Mouse (Mus musculus) cerebral cortex, adult 2 months (tissue): ENCODE measurements around the gene Amotl1.

Experiments
- WGBS: fragments of 180-500 bp; shearing (Covaris S2); methylation state at CpG from one replicate; pipeline ENCODE4 v1.1.7; 2018; 5-methylcytosine and 5-hydroxymethylcytosine counted together

Amotl1 gene

DNA sequence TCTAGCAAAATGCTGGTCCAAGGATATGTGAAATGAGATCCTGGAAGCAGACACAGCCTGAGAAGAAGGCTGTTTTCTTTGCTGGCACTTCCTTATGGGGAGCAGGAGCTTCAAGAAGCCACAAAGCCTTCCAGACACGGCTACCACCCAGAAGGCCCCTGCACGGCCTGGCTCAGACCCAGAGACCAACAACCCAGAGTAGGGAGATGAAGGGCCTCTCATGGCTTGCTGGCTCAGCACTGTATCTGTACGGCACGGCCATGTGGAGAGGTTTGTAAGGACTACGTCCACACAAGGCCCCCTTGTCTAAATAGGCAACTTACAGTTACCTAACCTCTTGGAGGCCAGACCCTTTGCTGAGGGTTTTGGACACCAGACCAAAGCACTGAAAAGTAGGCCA lies 45.1 kb downstream of the Amotl1 start:
- 56% methylated on average over 5 of the region's 5 CpGs for WGBS

- WGBS, result 90% methylated on average over 2 of the region's 2 CpGs
Observed at GRCm38 (mm10) chr9:14598157-14598556, 46.7 kb downstream of the Amotl1 start.

DNA sequence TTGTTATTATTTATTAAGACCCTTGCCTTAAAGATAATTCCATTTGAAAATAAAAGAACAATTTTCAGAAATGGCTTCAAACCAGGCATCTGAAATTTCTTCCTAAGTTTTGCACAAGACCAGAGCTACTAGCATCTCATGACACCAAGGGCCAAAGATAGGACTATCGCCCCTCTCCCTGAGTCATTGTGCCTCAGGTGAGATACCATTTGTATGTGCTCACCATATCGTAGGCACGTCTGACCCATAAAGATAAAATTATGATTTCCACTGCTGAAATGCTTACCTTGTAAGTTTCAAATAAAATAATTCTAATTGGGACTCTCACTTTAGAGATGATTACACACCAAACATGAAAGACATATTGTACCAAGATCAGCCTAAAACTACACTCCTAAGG lies 47.4 kb downstream of the Amotl1 start:
- 94% methylated on average over 3 of the region's 3 CpGs for WGBS

DNA sequence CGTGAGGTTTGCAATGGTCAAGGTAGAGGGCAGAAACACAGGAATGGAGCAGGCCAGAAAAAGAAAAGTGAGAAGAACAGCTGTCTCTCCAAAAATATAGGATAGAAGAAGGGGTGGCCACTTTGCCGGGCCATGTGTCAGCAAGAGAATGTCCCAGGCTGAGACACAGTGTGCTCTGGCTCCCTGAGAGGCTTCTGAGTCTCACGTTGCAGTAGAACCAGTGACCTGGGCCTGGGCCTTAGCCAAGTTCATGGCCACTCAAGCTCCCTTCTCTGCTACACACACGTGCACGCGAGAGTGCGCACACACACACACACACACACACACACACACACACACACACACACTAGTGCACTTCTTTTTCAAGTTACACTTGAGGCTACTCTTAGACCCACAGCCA lies 48.0 kb downstream of the Amotl1 start:
- WGBS, result 73% methylated on average over 7 of the region's 7 CpGs

GRCm38 (mm10) chr9:14596427-14596826 lies 48.4 kb downstream of the Amotl1 start:
- 52% methylated on average over 5 of the region's 5 CpGs for WGBS

DNA sequence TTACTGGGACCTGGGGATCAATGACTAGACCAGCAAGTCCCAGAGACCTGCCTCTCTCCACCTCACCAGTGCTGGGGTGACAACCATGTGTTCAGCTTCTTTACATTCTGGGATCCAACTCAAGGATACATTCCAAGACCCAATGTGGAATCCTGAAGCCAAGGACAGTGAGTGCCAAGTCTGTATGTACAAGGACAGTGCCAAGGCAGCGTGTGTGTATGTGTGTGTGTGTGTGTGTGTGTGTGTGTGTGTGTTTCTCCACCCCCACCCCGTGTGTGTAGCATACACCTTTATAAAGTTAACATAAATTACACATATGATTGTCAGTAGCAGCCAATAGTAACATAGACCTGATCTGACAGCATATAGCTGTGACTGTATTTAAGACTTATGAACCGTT lies 49.0 kb downstream of the Amotl1 start:
- 72% methylated on average over 3 of the region's 3 CpGs for WGBS

DNA sequence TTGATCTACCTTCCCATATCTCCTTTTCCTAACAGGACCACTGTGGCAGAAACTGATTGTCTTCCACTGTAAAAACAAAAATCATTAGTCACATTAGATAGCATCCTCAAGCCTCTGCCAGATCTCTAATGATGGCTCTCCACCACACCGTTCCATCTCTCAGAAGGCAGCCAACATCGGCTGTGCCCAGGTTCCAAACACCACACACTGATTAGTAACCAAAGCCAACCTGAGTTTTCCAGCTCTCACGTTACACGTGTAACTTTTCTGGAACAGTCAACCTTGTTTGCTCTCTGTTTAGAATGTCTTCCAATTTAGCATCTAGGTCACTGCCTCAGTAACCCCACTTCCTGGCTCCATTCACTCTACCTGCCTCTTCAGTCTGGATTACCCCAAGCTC lies 51.0 kb downstream of the Amotl1 start:
- 88% methylated on average over 4 of the region's 4 CpGs for WGBS

DNA sequence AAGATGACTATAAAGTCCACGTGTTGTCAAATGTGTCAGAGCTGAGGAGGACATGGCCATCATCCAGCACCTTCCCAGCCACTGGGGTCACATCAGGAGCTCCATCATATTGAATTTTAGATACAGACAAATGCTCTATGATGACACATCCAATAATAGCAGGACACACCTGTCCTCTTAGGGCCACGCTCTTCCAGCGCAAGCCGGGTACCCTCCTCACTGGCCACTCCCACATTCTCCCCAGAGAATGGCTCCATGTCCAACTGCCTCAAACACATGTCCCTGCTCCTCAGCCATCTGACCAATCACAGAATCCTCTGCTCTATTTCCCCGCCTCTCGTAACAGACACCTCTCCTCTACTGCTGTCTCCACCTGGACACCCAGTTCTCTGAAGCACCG lies 54.2 kb downstream of the Amotl1 start:
- 82% methylated on average over 7 of the region's 7 CpGs for WGBS

DNA sequence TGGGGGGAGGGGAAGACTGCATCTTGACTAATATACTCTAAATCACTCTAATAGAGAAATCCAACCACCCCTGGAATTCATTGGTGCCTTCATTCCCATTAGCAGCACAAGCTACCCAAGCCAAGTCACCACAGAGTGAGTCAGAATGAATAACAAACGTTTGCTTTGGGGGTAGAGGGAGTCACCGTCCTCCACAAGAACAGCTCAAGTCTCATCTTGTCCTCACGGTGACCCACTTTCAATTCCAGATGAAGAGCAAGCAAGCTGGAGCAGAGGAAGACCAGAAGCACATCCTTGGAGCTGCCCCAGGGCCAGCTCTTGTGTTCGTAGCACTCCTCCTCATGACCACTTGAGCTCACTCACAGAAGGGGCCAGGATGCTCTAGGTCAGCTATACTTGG lies 56.2 kb downstream of the Amotl1 start:
- WGBS, result 55% methylated on average over 4 of the region's 4 CpGs

GRCm38 (mm10) chr9:14585702-14586101 lies 59.2 kb downstream of the Amotl1 start:
- WGBS, result 85% methylated on average over 1 of the region's 1 CpGs

DNA sequence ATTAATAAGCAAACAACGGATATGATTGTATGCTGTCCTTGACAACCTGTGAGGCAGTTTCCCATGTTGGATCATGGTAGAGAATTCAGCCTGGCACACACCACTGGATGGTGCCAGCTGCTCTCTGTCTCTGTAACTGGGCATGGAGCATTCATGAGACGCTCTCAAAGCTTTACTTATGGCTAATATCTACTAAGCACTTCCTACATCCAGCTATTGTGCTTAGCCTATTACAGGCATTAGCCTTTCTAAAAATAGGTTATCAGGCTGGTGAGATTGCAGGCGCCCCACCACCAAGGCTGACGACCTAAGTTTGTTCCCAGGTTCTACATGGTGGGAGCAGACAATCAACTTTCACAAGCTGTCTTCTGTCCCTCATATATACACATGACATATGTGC lies 65.9 kb downstream of the Amotl1 start:
- 85% methylated on average over 4 of the region's 4 CpGs for WGBS

DNA sequence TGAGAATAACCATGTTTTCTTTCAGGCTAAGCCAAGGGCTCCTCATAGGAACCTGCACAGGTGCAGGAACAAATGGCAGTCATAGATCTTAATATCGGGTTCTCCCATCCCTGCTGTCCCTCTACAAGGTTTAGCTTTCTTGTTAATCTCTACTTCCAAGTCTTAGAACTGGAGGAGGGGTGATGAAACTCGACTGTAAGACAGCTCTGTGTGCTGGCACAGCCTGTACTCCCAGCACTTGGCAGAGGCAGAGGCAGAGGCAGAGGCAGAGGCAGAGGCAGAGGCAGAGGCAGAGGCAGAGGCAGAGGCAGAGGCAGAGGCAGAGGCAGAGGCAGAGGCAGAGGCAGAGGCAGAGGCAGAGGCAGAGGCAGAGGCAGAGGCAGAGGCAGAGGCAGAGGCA lies 68.5 kb downstream of the Amotl1 start:
- 55% methylated on average over 2 of the region's 2 CpGs for WGBS

DNA sequence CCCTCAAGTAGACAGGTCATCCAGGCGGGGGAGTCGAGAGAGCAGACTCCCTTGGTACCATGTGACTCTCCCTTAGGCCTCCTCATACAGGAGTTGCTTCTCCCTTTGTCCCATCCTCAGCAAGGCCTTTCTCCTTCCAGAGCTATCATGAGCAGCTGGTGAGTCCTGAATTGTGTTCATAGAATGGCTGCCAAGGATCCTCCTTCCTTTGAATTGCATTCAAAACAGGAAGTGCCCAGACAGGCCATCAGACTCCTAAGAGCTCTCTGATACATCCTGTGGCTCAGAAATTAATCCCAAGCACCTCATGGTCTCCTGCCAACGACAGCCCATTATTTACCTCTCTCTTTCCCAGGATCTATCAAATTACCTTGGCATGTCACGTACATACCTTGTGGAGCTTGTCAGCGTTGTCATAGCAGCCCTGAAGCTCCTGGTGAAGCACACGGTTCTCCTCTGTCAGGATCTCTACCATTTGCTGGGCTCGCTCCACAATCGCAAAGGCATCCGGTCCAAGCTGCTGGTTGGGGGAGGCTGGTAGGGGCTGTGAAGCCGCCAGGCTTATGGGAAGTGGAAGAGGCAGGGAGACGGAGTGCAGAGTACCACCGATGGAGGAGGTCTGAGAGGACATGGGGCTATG lies 70.0 kb downstream of the Amotl1 start:
- WGBS, result 55% methylated on average over 12 of the region's 12 CpGs

- 95% methylated on average over 4 of the region's 4 CpGs for WGBS
Observed at GRCm38 (mm10) chr9:14569175-14569975, 75.5 kb downstream of the Amotl1 start.

DNA sequence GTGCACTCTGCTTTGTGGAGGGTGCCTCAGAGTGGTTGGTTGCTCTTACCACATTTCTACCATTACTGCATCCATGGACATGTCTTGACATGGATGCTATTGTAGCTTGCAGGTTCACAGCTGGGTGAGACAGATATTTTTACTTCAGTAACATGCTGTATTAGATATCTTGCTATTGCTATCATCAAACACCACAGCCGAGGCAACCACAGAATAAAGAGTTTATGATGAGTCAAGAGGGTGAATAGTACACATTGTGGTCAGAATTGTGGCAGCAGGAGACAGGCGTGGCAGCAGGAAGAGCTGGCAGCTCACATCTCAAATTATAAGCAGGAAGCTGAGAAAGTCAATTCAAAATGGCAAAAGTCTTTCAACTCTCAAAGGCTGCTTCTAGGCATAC lies 76.4 kb downstream of the Amotl1 start:
- WGBS, result 86% methylated on average over 2 of the region's 2 CpGs

GRCm38 (mm10) chr9:14564486-14564885 lies 80.4 kb downstream of the Amotl1 start:
- WGBS, result 88% methylated on average over 3 of the region's 3 CpGs

DNA sequence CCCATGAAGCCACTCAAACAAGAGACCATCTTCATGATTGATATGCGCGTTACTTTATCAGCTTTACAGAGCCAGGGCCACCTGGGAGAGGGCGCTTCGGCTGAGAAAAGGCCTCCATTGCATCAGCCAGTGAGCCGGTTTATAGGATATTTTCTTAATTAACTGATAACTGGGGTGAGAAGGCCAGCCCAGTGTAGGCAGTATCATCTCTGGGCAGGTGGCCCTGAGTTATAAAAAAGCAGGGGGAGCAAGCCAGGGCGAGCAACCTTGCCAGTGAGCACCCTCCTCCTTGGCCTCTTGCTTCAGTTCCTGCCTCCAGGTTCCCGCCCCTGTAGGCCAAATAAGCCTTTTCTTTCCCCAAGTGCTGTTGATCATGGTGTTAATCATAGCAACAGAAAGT lies 81.5 kb downstream of the Amotl1 start:
- 94% methylated on average over 7 of the region's 7 CpGs for WGBS

DNA sequence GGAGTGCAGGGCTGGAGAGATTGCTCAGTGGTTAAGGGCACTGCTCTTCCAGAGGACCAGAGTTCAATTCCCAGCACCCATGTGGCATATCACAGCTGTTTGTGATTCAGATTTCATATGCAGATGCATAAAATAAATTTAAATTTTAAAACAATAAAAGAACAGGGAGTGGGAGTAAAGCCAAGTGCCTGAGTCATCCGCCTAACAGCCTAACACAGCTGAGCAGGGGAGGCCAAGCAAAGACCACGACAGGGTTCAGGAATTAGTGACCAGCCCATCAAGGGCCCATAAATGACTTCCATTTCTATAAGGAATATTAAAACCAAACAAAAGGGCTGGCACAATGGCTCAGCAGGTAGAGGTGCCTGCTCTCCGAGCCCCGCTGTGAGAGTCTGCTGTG lies 84.3 kb downstream of the Amotl1 start:
- 79% methylated on average over 4 of the region's 4 CpGs for WGBS

- WGBS, result 77% methylated on average over 9 of the region's 9 CpGs
Observed at GRCm38 (mm10) chr9:14559996-14560395, 84.9 kb downstream of the Amotl1 start.

DNA sequence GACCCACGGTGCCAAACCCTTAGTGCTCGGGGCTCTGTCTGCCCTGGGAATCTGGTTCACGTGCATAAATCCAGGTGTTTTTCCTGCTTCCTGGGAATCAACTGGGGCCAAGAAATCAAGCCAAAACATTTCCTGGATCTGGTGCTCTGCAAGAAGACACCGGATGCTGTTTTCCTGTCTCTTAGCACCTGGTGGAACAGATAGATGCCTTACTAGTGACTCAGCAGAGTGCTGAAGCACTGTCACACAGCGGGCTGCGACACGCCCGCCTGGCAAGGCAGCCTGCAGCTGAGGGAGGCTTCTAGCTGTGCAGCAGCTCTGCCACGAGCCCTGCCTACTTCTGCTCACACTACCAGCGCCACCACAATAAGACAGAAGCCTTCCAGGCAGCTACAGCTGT lies 85.4 kb downstream of the Amotl1 start:
- WGBS, result 54% methylated on average over 10 of the region's 10 CpGs

DNA sequence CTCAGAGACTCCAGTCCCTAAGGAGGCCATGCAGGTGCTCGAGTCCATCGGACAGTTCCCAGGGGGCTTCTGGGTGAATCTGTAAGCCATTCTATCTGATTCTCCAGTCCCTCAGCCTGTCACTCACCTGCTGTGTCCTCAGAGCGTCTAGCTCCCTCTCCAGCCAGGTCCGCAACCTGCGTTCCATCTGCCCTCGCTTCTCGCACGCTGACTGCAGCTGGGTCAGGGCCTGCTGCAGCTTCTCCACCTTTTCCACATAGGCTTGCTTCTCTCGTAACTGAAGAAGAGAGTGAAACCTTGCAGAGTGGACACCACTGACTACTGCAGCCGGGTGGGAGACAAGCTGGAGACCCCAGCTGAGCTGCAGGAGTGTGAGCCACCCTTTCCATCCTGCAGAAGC lies 86.5 kb downstream of the Amotl1 start:
- 96% methylated on average over 10 of the region's 10 CpGs for WGBS

- WGBS, result 84% methylated on average over 11 of the region's 11 CpGs
Observed at GRCm38 (mm10) chr9:14548366-14548761, 96.5 kb downstream of the Amotl1 start.

- 72% methylated on average over 12 of the region's 12 CpGs for WGBS
Observed at GRCm38 (mm10) chr9:14547584-14548365, 97.1 kb downstream of the Amotl1 start.
